Mouse (Mus musculus): ENCODE measurements around the gene Tcf12. TPM values are rescaled to one million over a fixed set of nuclear protein-coding genes. Genes with fewer than 3 reads are reported as not detected.

Gene Tcf12
- total RNA-seq, 2 experiments from 2014 or later, result 42.9 to 48.7 TPM

DNA sequence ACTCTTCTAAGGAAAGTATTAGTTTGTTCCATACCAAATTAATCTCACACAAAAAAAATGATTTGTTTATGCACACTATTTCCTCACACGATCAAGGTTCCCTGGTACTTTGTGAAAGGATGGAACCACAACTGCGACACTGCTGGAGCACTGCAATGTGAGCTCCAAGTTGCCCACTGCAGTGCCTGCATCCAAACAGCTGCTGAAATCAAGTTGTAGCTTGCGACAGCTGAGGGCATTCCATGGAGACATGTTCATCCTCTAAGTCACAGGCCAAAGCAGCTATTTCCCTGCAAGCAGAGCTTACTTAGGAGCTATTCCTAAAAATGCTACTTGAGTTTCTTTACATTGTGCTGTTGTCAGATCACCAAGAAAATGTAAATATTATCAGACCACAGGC is 120.5 kb downstream of the Tcf12 start:
- no peak for DNase-seq
- intact Hi-C loops (cut with DNase I; ENCODE audit: low total_unique reads), result no loop called here

DNA sequence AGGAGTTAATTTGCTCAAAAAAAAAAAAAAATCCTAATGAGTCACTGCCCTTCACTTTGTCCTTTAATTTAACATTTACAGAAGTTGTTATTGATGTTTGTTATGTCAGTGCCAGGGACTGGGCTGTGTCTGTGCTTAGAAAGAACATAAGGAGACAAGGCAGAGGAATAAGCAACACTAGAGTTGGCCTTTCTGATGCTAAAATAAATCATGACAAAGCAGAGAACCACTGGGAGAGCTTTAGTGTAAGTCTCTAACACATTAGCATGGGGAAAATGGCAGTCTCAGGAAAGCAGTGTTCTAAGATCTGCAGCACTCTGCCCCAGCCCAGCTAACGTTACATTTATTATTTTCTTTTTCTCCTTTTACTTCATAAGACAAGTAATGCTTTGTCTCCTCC is 121.3 kb downstream of the Tcf12 start:
- intact Hi-C loops (cut with DNase I; ENCODE audit: low total_unique reads), result no loop called here
- no peak for DNase-seq

DNA sequence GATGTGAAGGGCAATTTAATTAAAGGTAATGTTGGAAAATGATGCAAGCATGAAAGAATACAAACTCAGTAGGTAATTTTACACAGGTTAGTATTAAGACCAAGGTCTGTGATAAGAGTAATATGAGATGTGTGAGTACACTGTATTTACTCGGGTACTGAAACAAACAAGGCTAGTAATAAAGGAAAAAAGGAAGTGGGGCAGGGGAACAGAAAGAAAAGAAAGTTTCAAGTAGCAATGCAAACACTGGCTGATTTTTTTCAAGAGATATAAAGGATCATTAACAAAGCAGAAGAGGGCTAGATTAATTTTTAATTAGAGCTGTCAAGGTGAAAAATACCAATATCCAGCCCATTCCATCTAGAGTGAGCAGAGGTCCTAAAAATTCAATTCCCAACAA is 122.0 kb downstream of the Tcf12 start:
- intact Hi-C loops (cut with DNase I; ENCODE audit: low total_unique reads), result no loop called here
- DNase-seq, result no peak

DNA sequence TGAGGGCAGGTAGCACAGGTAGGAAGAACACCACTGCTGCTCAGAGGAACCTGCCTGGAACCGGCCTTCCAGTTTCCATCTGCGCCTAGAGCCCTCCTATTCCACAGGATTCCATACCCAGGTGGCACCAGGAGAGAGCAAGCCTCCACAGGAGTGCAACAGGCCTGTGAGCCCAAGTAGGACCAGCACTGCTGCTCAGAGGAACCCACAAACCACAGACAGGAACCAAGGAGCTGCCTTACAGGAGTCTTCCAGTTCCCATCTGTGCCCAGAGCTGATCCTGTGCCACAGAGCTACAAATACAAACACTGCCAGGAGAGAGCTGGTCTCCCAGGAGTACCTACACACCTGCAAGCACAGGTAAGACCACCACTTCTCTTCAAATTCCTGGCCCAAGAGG is 125.0 kb downstream of the Tcf12 start:
- intact Hi-C loops (cut with DNase I; ENCODE audit: low total_unique reads), result no loop called here
- no peak for DNase-seq

DNA sequence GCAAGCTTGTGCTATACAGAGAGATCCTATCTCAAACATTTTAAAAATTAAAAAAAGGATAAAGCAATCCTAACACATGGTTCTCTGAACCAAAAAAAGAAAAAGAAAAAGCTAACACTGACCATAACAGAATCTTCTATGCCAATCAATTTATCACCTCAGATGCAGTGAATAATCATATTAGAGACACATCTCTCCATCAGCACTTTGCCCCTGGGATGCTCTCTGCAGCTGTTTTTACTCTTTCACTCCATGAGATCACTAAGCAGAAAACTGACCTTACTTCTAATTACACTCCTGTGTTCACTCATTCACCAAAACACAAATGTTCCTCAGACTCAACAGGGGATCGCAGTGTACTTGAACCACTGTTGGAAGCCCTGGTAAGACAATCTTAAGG is 128.8 kb downstream of the Tcf12 start:
- no peak for DNase-seq
- intact Hi-C loops (cut with DNase I; ENCODE audit: low total_unique reads), result no loop called here

DNA sequence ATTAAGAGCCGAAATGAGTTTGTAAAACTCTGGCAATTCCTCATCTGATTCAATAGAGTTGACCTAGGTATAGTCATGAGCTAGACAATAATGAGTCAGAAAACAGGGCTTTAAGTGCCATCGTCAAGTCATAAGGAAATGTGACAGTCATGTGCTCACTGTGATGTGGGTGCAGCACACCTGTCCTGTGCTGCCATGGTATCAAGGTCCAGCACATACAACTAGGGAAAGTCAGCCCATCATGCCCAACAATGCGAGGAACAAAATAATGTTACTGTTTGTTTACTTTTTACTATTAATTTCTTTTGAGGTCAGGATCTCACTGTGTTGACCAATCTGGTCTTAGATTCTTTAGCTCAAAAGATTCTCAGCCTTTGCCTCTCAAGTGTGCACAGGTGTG is 130.6 kb downstream of the Tcf12 start:
- no peak for DNase-seq
- intact Hi-C loops (cut with DNase I; ENCODE audit: low total_unique reads), result no loop called here

DNA sequence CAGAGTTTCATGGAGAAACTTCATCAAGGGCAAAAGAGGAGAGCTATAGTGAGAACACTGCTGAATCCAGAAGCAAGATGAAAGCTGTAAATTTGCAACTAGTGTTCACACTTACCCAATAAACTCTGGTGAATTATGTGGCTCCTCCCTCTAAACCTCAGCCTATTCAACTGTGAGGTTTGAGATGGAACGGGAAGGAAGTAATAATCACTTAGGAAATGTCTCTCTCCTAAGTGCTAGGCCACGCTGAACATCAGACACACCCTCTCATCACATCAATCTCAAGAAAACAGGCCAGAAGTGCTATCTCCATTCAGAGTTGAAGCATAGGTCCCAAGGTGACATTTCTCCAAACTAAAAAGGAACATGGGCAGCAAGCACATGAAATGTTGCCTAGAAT is 131.1 kb downstream of the Tcf12 start:
- intact Hi-C loops (cut with DNase I; ENCODE audit: low total_unique reads), result no loop called here
- DNase-seq, result no peak

DNA sequence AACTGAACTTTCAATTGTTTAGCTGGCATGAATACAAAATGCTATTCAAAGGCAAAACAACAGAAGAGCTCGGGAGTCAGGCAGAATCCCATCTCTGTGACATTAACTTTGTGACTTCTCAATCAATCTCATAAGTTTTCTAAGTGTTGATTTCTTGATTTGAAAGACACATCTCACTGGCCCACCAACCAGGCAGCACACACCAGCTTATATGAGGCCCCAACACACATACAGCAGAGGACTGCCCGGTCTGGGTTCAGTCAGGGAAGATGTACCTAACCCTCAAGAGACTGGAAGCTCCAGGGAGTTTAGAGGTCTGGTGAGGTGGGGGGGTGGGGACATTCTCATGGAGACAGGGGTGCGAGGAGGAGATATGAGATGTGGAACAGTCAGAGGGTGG is 132.8 kb downstream of the Tcf12 start:
- no peak for DNase-seq
- intact Hi-C loops (cut with DNase I; ENCODE audit: low total_unique reads), result no loop called here

DNA sequence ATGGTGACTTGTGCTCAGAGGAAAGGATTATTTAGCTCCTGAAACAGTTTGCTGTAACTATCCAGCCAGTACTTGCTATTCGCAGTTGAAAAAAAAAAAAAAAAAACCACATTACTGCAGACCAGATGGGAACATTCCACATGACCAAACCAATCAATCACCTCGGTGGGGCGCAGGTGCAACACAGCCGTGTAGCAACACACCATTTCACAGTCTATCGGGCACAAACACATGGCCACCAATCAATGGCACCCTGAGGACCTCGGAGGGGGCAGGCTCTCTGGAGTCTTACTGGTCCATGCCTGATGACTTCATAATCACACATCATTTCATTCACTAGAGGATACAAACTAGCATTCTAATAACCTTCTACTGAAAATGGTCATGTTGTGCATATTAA is 135.6 kb downstream of the Tcf12 start:
- no peak for DNase-seq
- intact Hi-C loops (cut with DNase I; ENCODE audit: low total_unique reads), result no loop called here

DNA sequence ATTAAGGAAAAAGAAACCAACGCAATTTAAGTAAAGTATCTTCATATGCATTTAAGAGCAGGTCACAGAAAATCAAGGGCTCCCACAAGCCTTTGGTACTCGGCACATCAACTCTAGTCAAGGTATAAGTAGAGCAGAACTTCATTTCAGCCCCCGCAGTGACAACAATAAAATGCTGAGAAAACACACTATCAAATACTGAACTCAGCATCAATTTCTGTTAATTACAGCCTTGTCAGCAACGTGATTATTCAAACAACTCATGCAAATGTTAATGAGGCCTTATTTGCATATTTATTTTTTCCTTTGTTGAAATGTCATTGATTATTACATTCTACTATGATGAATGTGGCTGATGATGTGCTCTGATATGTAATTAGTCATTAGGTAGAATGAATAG is 136.5 kb downstream of the Tcf12 start:
- intact Hi-C loops (cut with DNase I; ENCODE audit: low total_unique reads), result no loop called here

DNA sequence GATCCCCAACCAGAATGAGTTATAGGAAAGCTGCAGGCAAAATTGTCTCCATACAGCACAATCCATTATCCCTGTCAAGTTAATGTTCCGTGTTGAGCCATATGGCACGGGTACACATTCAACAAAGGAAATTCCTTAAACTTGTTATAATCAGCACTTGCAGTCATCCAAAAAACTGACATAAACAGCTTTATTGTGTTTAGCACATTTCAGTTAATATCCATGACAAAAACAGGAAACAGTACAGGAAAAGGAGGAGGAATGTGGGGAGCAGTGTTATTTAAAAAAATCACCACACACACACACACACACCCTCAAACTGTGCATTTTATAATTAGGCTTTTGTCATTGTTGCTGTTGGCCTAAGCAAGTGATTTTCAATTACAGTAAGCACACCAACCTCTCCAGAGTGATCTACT is 137.1 kb downstream of the Tcf12 start:
- intact Hi-C loops (cut with DNase I; ENCODE audit: low total_unique reads), result no loop called here
- no peak for DNase-seq

More for the DNA sequence above, 136.5 kb downstream of the Tcf12 start:
- DNase-seq, result no peak

DNA sequence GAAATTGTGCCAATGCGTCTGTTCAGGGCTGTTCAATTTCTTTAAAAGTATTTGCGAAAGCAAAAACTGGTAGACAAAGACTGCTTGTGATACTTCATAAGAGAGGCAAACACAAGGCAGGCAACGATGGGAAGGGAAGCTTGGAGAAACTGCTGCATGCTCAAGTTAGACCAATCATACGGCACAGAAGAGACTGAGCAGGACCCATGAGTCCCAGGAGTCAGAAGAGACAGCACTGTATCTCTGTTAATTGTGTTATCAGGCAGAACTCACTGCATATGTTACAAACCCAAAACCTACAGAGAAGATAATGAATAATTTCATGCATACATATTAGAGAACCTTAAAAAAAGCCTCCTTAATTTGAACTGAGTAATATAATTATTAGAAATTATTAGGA is 147.6 kb downstream of the Tcf12 start:
- no peak for DNase-seq
- intact Hi-C loops (cut with DNase I; ENCODE audit: low total_unique reads), result no loop called here

DNA sequence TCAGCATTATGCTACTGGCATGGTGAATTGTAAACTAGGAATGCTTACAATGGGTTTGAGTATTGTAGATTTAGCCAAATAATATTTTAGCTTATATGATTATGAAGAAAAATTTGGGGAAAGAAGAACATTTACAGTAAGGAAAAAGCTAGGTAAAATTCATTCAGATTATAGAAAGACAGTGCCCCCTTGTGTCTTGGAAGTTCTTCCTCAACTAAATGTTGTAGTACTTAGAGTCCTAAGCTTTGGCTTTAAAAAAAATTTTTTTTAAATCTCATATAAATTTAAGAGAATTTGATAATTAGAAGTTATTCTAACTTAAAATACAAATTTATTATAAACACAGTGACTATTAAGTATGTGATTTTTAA is 151.7 kb downstream of the Tcf12 start:
- no peak for DNase-seq
- intact Hi-C loops (cut with DNase I; ENCODE audit: low total_unique reads), result no loop called here

DNA sequence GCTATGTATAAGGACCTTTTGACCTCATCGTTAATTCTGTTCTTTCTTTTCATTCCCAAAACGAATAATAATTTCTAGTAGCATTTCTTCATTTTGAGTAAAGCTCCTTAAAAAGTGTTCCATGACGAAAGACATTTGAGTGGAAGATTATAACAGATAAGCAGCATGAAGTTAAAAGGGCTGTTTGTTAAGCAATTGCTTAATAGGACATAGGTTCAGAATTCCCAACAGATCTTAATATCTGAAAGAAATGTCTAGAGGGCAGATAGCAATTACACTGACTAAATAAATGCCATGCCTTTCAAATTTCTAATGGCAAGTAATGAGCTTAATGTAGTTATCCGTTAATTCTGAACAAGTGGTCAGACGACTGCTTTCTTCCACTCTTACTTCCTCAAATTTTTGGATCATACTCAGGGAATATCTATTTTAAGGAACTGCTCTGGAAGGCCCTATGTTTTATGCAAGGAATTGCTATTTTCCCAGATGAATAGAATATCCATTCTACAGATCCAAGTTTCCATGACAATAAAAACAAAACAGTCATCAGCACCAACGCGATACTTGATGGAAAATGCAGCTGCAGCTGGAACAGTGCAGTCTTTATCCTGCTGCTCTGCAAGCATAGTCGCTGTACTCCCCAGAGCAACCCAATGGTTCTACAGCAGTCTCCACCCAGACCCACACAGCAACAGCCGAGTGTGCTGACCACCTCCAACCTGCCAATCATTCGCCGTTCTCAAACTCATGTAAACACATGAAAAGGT is 152.2 kb downstream of the Tcf12 start:
- peak; percentile 26 for DNase-seq
- intact Hi-C loops (cut with DNase I; ENCODE audit: low total_unique reads), result loop anchor here (5.0 kb wide), 1 partner anchor 107 kb away; no protein-coding TSS in a partner anchor

DNA sequence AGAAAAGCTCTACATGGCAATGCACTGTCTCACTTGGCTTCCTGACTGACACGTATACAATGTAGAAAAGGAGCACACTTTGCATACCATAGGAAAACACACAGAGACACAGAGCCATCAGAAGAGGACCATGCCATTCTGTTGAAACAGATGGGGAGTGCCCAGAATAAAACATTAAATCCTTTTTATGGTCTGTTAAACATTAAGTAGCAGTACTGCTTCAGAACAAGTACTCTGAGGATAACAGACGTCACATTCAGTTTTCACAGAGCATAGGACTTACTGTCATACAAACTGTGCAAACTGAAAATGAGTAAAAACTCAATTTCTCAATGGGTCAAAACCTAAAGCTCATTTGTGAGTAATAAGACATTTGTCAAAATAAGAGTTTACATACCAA is 158.5 kb downstream of the Tcf12 start:
- intact Hi-C loops (cut with DNase I; ENCODE audit: low total_unique reads), result no loop called here
- no peak for DNase-seq

DNA sequence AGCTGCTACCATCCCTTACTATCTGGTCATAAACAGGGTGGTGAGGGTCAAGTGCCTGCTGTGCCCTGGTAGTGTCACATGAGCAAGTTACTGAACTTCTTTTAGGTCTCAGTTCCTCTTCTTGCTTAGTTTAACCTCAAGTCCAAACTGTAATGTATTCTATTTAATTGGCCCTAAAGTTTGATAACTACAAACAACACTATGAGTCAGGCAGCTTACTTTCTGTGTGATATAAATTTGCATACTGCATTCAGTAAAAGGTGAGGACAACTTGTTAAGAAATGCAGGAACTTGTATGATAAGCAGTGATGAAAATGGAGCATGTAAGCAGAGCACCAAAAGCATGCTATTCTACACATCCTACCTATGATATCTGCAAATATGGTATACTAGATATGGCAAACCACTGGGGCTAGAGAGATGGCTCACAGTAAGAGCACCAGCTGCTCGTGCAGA is 159.0 kb downstream of the Tcf12 start:
- intact Hi-C loops (cut with DNase I; ENCODE audit: low total_unique reads), result no loop called here
- DNase-seq, result no peak

DNA sequence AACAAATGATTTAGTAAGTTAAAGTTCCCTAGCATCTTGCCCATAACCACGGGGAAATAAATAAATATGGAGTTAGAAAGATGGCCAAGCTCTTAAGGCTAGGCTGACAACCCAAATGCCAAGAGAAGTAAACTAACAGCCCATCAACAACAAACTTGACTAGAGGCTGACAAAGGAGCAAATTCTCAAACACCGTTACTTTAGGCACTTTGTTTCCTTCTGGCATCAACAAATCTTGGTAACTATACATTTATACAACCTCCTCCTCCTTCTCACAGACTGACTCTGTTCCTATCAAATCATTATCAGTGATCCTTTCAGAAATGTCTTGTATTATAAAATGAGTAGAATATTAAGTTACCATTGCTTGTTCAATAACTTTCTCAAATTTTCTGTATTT is 159.7 kb downstream of the Tcf12 start:
- intact Hi-C loops (cut with DNase I; ENCODE audit: low total_unique reads), result no loop called here
- DNase-seq, result no peak

DNA sequence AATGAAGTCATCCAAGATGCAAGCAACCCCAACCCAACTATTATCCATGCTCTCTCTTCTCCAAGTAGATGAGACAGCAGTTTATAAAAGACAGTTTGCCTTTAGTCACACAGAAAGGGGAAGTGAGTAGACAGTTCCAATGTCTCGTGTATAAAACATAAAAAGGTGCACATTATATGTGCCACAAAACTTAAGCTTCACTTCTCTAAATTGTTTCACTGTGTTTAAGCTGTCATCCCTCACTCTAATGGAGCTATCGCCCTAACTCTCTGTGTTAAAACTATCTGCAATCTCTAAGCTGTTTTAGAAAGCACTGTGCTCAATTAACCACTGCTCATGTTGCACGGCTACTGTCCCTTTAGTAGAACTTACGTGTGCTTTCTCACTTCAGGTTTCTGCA is 160.3 kb downstream of the Tcf12 start:
- DNase-seq, result no peak
- intact Hi-C loops (cut with DNase I; ENCODE audit: low total_unique reads), result no loop called here

DNA sequence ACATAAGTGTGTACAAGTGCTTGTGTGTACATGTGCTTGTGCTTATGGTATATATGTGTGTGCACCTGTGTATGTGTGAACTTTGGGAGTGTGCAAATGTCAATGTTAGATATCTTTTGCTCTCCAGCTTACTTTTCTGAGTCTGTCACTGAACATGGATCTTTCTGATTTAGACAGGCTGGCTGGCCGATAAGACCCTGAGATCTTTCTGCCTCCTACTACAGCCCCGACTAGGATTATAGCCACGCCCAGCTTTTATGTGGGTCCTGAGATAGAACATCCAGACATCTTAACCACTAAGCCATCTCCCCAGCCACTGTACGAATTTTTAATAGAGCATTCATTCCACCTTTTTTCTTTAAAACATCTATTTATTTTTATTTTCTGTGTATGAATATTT is 166.9 kb downstream of the Tcf12 start:
- intact Hi-C loops (cut with DNase I; ENCODE audit: low total_unique reads), result no loop called here
- no peak for DNase-seq

DNA sequence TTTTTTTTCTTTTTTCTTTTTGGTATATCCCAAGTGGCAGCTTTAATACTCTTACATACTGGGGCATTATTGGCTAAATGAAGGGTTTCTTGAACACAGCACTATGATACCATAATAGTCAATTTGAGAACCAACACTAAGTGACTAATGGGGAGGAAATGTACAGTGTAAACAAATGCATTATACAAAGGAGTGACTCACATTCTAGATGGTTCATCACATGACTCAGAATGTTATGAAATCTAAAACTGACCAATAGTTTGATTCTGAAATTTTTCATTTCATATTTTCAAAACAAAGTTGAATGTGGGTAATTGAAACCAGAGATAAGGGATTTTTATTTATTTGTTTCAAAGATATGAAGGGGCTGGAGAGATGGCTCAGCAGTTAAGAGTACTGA is 169.2 kb downstream of the Tcf12 start:
- DNase-seq, result no peak
- intact Hi-C loops (cut with DNase I; ENCODE audit: low total_unique reads), result no loop called here

DNA sequence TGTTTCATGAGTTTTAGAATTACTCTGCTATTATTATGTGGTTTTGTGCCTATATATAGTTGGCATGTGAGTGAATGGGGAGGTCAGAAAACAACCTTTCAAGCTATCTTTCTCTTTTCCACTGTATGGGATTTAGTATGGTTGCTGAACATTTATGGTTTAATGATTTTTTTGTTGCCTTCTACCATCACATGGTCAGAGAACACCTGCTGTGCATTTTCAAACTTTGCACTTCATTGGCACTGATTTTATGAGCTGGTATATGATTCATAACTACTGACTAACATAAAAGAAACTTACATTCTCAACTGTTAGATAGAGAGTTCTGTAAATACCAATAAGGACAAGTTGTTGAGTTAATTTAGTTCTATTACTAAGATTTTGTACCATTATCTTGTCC is 171.7 kb downstream of the Tcf12 start:
- no peak for DNase-seq

DNA sequence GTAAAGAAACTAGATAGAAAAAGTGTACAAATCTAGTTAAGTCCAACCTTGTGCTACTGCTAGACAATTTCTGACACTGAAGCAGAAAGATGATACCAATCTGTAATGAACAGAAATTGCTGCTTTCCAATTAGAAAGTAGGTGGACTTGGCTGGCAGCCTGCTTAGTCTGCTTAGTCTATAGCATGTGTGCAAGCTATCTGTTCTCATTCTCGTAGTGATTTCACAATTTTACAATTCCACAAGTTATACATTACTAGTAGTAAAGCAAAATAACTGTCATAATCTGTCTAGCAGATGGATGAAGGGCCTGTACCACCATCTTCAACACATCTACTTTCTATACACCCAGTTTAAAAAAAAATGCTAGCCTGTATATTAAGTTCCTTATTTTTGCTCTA is 175.5 kb downstream of the Tcf12 start:
- no peak for DNase-seq
- intact Hi-C loops (cut with DNase I; ENCODE audit: low total_unique reads), result no loop called here

More for the DNA sequence above, 171.7 kb downstream of the Tcf12 start:
- intact Hi-C loops (cut with DNase I; ENCODE audit: low total_unique reads), result no loop called here

Data from gastrocnemius, postnatal 14 days (tissue).